Mouse (Mus musculus): ENCODE results near the gene Tpm3. TPM values are rescaled to one million over a fixed set of nuclear protein-coding genes. Genes with fewer than 3 reads are reported as not detected.

The Tpm3 gene
- total RNA-seq (2021), result 100 to 1,000 TPM; 346 to 601 TPM
- long read RNA-seq, experiment 1, transcript Tpm3-205 (10 exons, 1,139 nt), result major isoform, 395 of 476 reads
- long read RNA-seq, experiment 1, transcript Tpm3-201 (8 exons, 2,230 nt), result minor isoform, 30 of 476 reads
- long read RNA-seq, experiment 1, partial matches to known transcripts, result 15 of 476 reads
- long read RNA-seq, experiment 1, other reads (novel, unspliced or antisense), result 36 of 476 reads
- long read RNA-seq, experiment 2, transcript Tpm3-205 (10 exons, 1,139 nt), result major isoform, 466 of 546 reads
- long read RNA-seq, experiment 2, transcript Tpm3-201 (8 exons, 2,230 nt), result minor isoform, 33 of 546 reads
- long read RNA-seq, experiment 2, partial matches to known transcripts, result 7 of 546 reads
- long read RNA-seq, experiment 2, other reads (novel, unspliced or antisense), result 39 of 546 reads

- intact Hi-C loops (cut with DNase I; ENCODE audit: low total_unique reads), result no loop called here
- DNase-seq, result no peak
Observed at GRCm38 (mm10) chr3:90072294-90072693, at the start of gene Tpm3. Tpm3 (plus strand) TSS chr3:90072649.

GRCm38 (mm10) chr3:90034653-90035052 is 37.8 kb upstream of the Tpm3 start:
- intact Hi-C loops (cut with DNase I; ENCODE audit: low total_unique reads), result no loop called here
- no peak for DNase-seq

DNA sequence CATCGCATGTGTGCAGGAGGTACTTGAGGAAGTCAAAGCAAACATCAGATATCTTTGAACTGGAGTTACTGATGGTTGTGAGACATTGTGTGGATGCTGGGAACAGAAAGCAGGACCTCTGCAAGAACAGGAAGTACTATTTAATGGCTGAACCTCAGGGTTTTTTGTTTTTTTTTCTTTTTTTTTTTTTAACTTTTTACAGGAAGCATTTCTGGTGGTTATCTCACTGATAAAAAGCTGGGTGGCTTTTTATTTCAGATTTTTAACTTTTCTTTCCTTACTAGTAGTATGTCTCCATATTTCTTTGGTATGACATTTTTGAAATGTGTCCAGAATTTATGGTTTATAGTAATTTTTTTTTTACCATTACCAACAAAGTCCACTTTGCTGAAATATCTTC is 36.2 kb upstream of the Tpm3 start:
- intact Hi-C loops (cut with DNase I; ENCODE audit: low total_unique reads), result no loop called here
- DNase-seq, result no peak

- no peak for DNase-seq
- intact Hi-C loops (cut with DNase I; ENCODE audit: low total_unique reads), result no loop called here
Observed at GRCm38 (mm10) chr3:90049691-90050090, 22.8 kb upstream of the Tpm3 start.

- intact Hi-C loops (cut with DNase I; ENCODE audit: low total_unique reads), result no loop called here
- peak; percentile 61 for DNase-seq
Observed at GRCm38 (mm10) chr3:90051441-90052350, 20.8 kb upstream of the Tpm3 start, which contains the start of gene 4933434E20Rik. 4933434E20Rik (plus strand) TSS chr3:90051636.

GRCm38 (mm10) chr3:90052351-90053241 is 19.9 kb upstream of the Tpm3 start, which contains the start of gene Ubap2l:
Ubap2l (minus strand) TSS chr3:90052628.
- peak; percentile 95 for DNase-seq
- intact Hi-C loops (cut with DNase I; ENCODE audit: low total_unique reads), result no loop called here

DNA sequence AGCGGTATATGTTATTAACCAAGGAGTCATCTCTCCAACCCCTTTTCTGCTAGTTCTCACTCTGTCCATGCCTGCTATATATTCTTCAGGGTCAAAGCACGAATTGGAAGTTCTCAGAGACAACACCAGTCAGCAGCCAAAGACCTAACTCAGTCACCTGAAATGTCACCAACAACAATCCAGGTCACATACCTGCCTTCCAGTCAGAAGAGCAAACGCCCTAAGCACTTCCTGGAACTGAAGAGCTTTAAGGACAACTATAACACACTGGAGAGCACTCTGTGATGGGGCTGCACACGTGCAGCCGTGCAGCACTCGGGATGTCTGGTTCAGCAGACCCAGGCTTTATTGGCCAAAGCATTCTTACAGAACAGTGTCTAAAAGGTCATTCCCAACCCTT is 10.9 kb upstream of the Tpm3 start:
- no peak for DNase-seq
- intact Hi-C loops (cut with DNase I; ENCODE audit: low total_unique reads), result no loop called here

DNA sequence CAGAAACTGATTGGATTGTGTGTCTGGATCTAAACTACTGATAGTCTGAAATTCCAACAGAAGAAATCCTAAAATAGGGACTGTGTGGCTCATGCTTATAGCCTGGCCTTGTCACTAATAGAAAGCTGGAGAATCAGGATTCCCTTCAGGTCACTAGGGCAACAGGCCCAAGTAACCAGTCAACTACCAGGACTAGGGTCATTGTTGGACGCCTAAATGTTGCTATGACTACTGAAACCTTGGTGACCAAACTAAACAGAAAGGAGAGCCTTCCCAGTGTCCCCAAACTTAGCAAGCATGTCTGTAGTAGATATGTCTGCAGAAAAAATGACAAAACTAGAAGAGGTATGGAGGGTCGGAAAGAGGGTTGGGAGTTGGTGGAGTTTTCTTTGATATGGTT is 9.9 kb upstream of the Tpm3 start:
- no peak for DNase-seq
- intact Hi-C loops (cut with DNase I; ENCODE audit: low total_unique reads), result no loop called here

DNA sequence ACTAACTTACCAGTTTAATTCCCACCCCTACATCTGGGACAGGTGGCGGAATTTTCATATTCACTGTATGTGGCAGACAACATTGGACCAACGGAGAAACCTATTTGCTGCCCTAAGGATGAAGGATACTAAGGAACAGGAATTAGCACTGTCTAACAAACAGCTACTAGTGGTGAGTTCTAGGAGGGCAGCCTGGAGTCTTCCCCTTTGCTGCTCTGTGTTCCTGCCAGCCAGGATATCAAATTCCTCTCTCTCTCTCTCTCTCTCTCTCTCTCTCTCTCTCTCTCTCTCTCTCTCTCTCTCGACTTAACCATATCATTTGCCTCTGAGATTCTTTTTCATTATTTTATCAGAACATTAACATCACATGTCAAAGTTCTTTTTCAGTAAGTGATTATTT is 8.1 kb upstream of the Tpm3 start:
- no peak for DNase-seq
- intact Hi-C loops (cut with DNase I; ENCODE audit: low total_unique reads), result no loop called here

- intact Hi-C loops (cut with DNase I; ENCODE audit: low total_unique reads), result no loop called here
- no peak for DNase-seq
Observed at GRCm38 (mm10) chr3:90065553-90065952, 6.9 kb upstream of the Tpm3 start.

- intact Hi-C loops (cut with DNase I; ENCODE audit: low total_unique reads), result no loop called here
- no peak for DNase-seq
Observed at GRCm38 (mm10) chr3:90067851-90068250, 4.6 kb upstream of the Tpm3 start.

- no peak for DNase-seq
- intact Hi-C loops (cut with DNase I; ENCODE audit: low total_unique reads), result no loop called here
Observed at GRCm38 (mm10) chr3:90069688-90070087, 2.8 kb upstream of the Tpm3 start.

GRCm38 (mm10) chr3:90076921-90077716 is 4.7 kb downstream of the Tpm3 start:
- DNase-seq, result peak; percentile 67

DNA sequence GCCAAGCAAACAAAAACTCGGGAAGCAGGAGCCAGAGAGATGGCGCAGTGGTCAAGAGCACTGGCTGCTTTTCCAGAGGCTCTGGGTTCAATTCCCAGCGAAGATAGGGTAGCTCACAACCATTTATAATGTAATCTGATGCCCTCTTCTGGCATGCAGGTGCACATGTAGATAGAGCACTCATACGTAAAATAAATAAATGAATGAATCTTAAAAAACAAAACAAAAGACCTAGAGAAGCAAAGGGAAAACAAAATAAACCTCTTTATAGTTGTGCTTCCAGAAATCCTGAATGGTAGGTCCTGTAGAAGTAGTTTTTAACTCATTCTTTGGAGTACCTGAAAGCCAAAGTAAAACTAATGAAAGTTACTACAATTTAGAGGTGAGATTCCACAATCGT is 5.8 kb downstream of the Tpm3 start:
- intact Hi-C loops (cut with DNase I; ENCODE audit: low total_unique reads), result loop anchor here (5.0 kb wide), 1 partner anchor 126 kb away; no protein-coding TSS in a partner anchor
- DNase-seq, result no peak

More at GRCm38 (mm10) chr3:90076921-90077716, 4.7 kb downstream of the Tpm3 start:
- intact Hi-C loops (cut with DNase I; ENCODE audit: low total_unique reads), result loop anchor here (5.0 kb wide), 1 partner anchor 125 kb away; no protein-coding TSS in a partner anchor

- intact Hi-C loops (cut with DNase I; ENCODE audit: low total_unique reads), result loop anchor here (5.0 kb wide), 1 partner anchor 127 kb away; no protein-coding TSS in a partner anchor
- DNase-seq, result peak; percentile 94
Observed at GRCm38 (mm10) chr3:90079133-90079762, 6.8 kb downstream of the Tpm3 start.

DNA sequence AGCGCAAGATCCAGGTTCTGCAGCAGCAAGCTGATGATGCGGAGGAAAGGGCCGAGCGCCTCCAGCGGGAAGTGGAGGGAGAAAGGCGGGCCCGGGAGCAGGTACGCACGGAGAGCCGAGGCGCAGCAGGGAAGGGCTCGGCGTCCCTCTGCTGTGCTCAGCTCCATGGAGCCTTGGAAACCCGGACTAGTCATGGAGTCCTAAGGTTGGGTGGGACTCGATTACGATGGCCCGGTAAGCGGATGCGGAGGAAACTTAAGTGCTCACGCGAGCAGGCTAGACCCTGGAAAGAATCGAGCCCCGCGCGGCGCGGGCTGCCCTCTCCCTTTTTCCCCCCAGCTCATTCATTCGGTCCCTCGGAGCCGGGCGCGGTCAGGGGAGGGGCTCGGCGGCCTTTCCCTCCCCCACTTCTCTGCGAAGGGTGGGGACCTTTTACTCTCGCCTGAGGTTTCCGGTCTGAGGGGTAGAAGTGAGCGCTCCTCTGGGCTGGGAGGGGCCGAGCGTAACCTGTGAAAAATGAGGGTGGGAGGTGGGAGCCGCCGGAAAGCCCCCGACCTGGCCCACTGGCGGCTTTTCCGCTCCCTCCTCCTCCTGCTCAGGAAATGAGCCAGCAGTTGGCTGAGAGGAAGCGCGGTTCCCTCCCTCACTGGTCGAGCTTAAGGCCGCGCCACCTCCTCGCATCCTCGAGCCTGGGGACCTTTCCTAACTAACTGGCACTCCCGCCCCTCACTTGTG is 7.5 kb downstream of the Tpm3 start:
- intact Hi-C loops (cut with DNase I; ENCODE audit: low total_unique reads), result loop anchor here (5.0 kb wide), 1 partner anchor 128 kb away; no protein-coding TSS in a partner anchor
- DNase-seq, result peak; percentile 62

- intact Hi-C loops (cut with DNase I; ENCODE audit: low total_unique reads), result no loop called here
- DNase-seq, result no peak
Observed at GRCm38 (mm10) chr3:90080498-90080863, 8.0 kb downstream of the Tpm3 start.

All from gastrocnemius, postnatal 14 days (tissue).